In the genomic region with DNA sequence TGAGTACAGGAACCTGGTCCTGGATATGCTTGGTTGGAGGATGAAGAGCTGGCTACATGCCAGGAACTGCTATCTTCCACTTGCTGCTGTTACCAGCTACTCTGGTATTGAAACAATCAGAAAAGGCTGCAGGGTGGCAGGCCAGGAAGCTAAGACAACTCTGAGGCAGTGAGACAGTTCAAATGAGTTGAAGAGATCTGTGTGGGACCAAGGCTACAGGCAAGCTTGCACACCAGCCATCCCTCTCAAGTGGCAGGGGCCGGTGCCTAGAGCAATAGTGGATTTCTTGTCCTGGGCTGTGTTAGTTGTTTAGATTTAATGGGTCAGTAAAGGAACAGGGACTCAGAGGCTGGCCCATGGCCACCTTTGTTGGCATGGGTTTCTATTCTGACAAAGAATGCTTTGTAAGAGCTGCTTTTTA, we compare ENCODE assay signal across 8 mouse cellular contexts. TPM values are rescaled to one million over a fixed set of nuclear protein-coding genes. Genes with fewer than 3 reads are reported as not detected.
A peak's percentile ranks its signal among the peaks of the same experiment; 100 is the strongest.
DNase-seq lines count a peak whose midpoint lies in the region; ATAC-seq and TF ChIP-seq lines count a peak whose summit lies in the region.

No protein-coding gene starts in this region.

- WGBS in lung, embryonic 14.5 days: 85% methylated on average over 1 of the region's 1 CpGs
- WGBS in lung, postnatal 0 days: 70% methylated on average over 1 of the region's 1 CpGs
- WGBS in forebrain, embryonic 12.5 days: 19% methylated on average over 1 of the region's 1 CpGs
- 56% methylated on average over 1 of the region's 1 CpGs for WGBS in limb, embryonic 14.5 days

- no peak overlapping the region for H3K4me2 ChIP-seq in lung, embryonic 14.5 days
- no peak overlapping the region for H3K4me2 ChIP-seq in lung, postnatal 0 days (replicated peaks; ENCODE audit: low read depth, low read length)
- no peak overlapping the region for H3K4me2 ChIP-seq in forebrain, embryonic 12.5 days
- H3K4me2 ChIP-seq in limb, embryonic 14.5 days (replicated peaks; ENCODE audit: low read depth, low read length, severe bottlenecking): no peak overlapping the region

- H3K4me1 ChIP-seq in lung, embryonic 14.5 days (ENCODE audit: insufficient read depth): no peaks in the 10 kb centered on the region
- H3K4me1 ChIP-seq in lung, postnatal 0 days (ENCODE audit: insufficient read depth, low read depth, low read length): no peaks in the 10 kb centered on the region
- peaks cover 11% of the 10 kb centered on the region; the same call in 1 of the 2 replicates for H3K4me1 ChIP-seq in forebrain, embryonic 12.5 days
- peaks cover 10% of the 10 kb centered on the region; the same call in 1 of the 2 replicates for H3K4me1 ChIP-seq in limb, embryonic 14.5 days (ENCODE audit: control insufficient read depth, insufficient read depth, low read length)

- peak; percentile 26 for DNase-seq in adrenal gland, postnatal 10 days
- DNase-seq in adrenal gland, adult 2 months: no peak
- DNase-seq in lung, embryonic 14.5 days: peak; percentile 36
- no peak for DNase-seq in lung, postnatal 0 days (ENCODE audit: low spot score)
- DNase-seq in limb, embryonic 14.5 days (ENCODE audit: low spot score): peak; percentile 37
- DNase-seq in adrenal gland, postnatal 25 days: no peak
- no peak for DNase-seq in spleen, postnatal 14 days (ENCODE audit: low spot score in 2 of 2)

- H3K27ac ChIP-seq in lung, embryonic 14.5 days (ENCODE audit: low read depth): no peak overlapping the region
- no peak overlapping the region for H3K27ac ChIP-seq in lung, postnatal 0 days (ENCODE audit: low read length)
- H3K27ac ChIP-seq in forebrain, embryonic 12.5 days: peak overlapping the region; percentile 63
- no peak overlapping the region for H3K27ac ChIP-seq in limb, embryonic 14.5 days (replicated peaks; ENCODE audit: low read depth, low read length)

- no peak for TF ChIP-seq CTCF in lung, embryonic 14.5 days (IDR thresholded peaks at IDR 0.05; ENCODE audit: low read depth)
- TF ChIP-seq CTCF in lung, postnatal 0 days (IDR thresholded peaks at IDR 0.05): no peak

- TF ChIP-seq POLR2A in limb, embryonic 14.5 days (IDR thresholded peaks at IDR 0.05; ENCODE audit: borderline replicate concordance, extremely low read depth, insufficient read depth, insufficient read length): no peak

- no peak overlapping the region for H3K9ac ChIP-seq in lung, embryonic 14.5 days
- no peak overlapping the region for H3K9ac ChIP-seq in lung, postnatal 0 days (replicated peaks; ENCODE audit: low read depth)
- H3K9ac ChIP-seq in forebrain, embryonic 12.5 days: no peak overlapping the region
- no peak overlapping the region for H3K9ac ChIP-seq in limb, embryonic 14.5 days (ENCODE audit: low read depth, low read length, severe bottlenecking)

- no peak overlapping the region for H3K4me3 ChIP-seq in lung, embryonic 14.5 days (ENCODE audit: low read depth, low read length)
- H3K4me3 ChIP-seq in lung, postnatal 0 days (ENCODE audit: low read depth, low read length): no peak overlapping the region
- H3K4me3 ChIP-seq in forebrain, embryonic 12.5 days (replicated peaks): no peak overlapping the region
- H3K4me3 ChIP-seq in limb, embryonic 14.5 days (replicated peaks; ENCODE audit: low read length): no peak overlapping the region

- no peaks in the 10 kb centered on the region for H3K27me3 ChIP-seq in lung, embryonic 14.5 days (ENCODE audit: insufficient read depth, low read length)
- H3K27me3 ChIP-seq in lung, postnatal 0 days (replicated peaks; ENCODE audit: insufficient read depth, low read length): no peaks in the 10 kb centered on the region
- H3K27me3 ChIP-seq in forebrain, embryonic 12.5 days: no peaks in the 10 kb centered on the region
- H3K27me3 ChIP-seq in limb, embryonic 14.5 days (ENCODE audit: control insufficient read depth, insufficient read depth, low read length): no peaks in the 10 kb centered on the region

- H3K9me3 ChIP-seq in lung, embryonic 14.5 days (ENCODE audit: low read depth, low read length): no peaks in the 10 kb centered on the region
- H3K9me3 ChIP-seq in lung, postnatal 0 days (ENCODE audit: low read length): no peaks in the 10 kb centered on the region
- no peaks in the 10 kb centered on the region for H3K9me3 ChIP-seq in forebrain, embryonic 12.5 days
- no peaks in the 10 kb centered on the region for H3K9me3 ChIP-seq in limb, embryonic 14.5 days (ENCODE audit: control insufficient read depth, low read length)

- no peak for TF ChIP-seq EP300 in lung, postnatal 0 days (IDR thresholded peaks at IDR 0.05)

- ATAC-seq in lung, embryonic 14.5 days (ENCODE audit: insufficient read depth): no peak
- ATAC-seq in lung, postnatal 0 days: no peak
- ATAC-seq in forebrain, embryonic 12.5 days (ENCODE audit: low FRiP score): 0 out of 2 replicates have a peak, but pooled peaks have one; percentile 27
- ATAC-seq in limb, embryonic 14.5 days (ENCODE audit: low FRiP score, low read depth): no peak

- peaks cover 99% of the 10 kb centered on the region for H3K36me3 ChIP-seq in lung, embryonic 14.5 days (ENCODE audit: insufficient read depth)
- H3K36me3 ChIP-seq in lung, postnatal 0 days (ENCODE audit: insufficient read depth, low read length): 0 out of 2 replicates have a peak, but pooled peaks cover 5% of the 10 kb centered on the region
- H3K36me3 ChIP-seq in forebrain, embryonic 12.5 days (replicated peaks): peaks cover 93% of the 10 kb centered on the region
- H3K36me3 ChIP-seq in limb, embryonic 14.5 days (ENCODE audit: control insufficient read depth, insufficient read depth, low read length): peaks cover 90% of the 10 kb centered on the region

RNA-seq across cellular contexts. Expression of gene Kdm1a, which starts 54.1 kb away (rescaled TPM):
- total RNA-seq in adrenal gland, postnatal 10 days (2021): 10 to 100 TPM; 40.7 to 52.3 TPM
- total RNA-seq in adrenal gland, adult 2 months (2021): 10 to 100 TPM; 37.5 to 42.5 TPM
- 12.0 and 12.4 TPM in 2 replicates for polyA plus RNA-seq in adrenal gland, adult 2 months (2012; rRNA removed)
- polyA plus RNA-seq in lung, embryonic 14.5 days (2014; fragmentation: Nextera tagmentation; extraction: Ambion mirVana): 56.5 and 58.8 TPM in 2 replicates
- 21.0 TPM in 2 replicates for polyA plus RNA-seq in lung, postnatal 0 days (2015; fragmentation: Nextera tagmentation; extraction: Ambion mirVana)
- 105 and 111 TPM in 2 replicates for polyA plus RNA-seq in forebrain, embryonic 12.5 days (2016; fragmentation: Nextera tagmentation; extraction: Ambion mirVana)
- 89.9 and 97.9 TPM in 2 replicates for polyA plus RNA-seq in limb, embryonic 14.5 days (2012; rRNA removed)
- 51.9 and 62.8 TPM in 2 replicates for polyA plus RNA-seq in limb, embryonic 14.5 days (2014; fragmentation: Nextera tagmentation; extraction: Ambion mirVana)
- total RNA-seq in adrenal gland, postnatal 25 days (2021): 44.2 and 59.3 TPM in 2 replicates

Comparison
In these comparisons a context has a peak if more than half of its experiments do, and no peak if none do; other contexts are left out.
1. DNase-seq: peak in adrenal gland, postnatal 10 days (single experiment), lung, embryonic 14.5 days (single experiment) and limb, embryonic 14.5 days (single experiment); none in adrenal gland, adult 2 months (single experiment), lung, postnatal 0 days (single experiment), adrenal gland, postnatal 25 days (single experiment) and spleen, postnatal 14 days (0 of 2).